Mouse (Mus musculus) heart, embryonic 16.5 days (tissue): ENCODE data around the gene Tpcn1. TPM values are rescaled to one million over a fixed set of nuclear protein-coding genes. Genes with fewer than 3 reads are reported as not detected.
A peak's percentile ranks its signal among the peaks of the same experiment; 100 is the strongest.

Source experiments
- ATAC-seq: fragments of 200-750 bp; cut with Nextera tagmentation; replicated peaks from 2 replicates; pipeline ENCODE4 v1.8.0; 2017; ENCODE audit warnings: moderate number of reproducible peaks; ENCODE audit not compliant: insufficient read depth, low FRiP score; ENCODE audit errors: extremely low read depth
- H3K27ac ChIP-seq: fragments of 300-500 bp; sonication (generic); 2 replicates; pipeline ENCODE4 v1.5.1; 2014; ENCODE audit warnings: mild to moderate bottlenecking, low read length, control low read depth, moderate library complexity
- H3K27me3 ChIP-seq: fragments of 300-500 bp; sonication (generic); 2 replicates; pipeline ENCODE4 v1.6.1; 2014; ENCODE audit warnings: low read length, mixed read lengths; ENCODE audit not compliant: control insufficient read depth, insufficient read depth
- H3K36me3 ChIP-seq: fragments of 300-500 bp; sonication (generic); 2 replicates; pipeline ENCODE4 v1.6.1; 2014; ENCODE audit not compliant: control insufficient read depth, insufficient read depth
- H3K4me1 ChIP-seq: fragments of 300-500 bp; sonication (generic); 2 replicates; pipeline ENCODE4 v1.6.1; 2014; ENCODE audit warnings: low read length, mixed read lengths; ENCODE audit not compliant: control insufficient read depth, insufficient read depth
- H3K4me2 ChIP-seq: fragments of 300-500 bp; sonication (generic); 2 replicates; pipeline ENCODE4 v1.6.1; 2014; ENCODE audit warnings: low read depth, mild to moderate bottlenecking, control low read depth, low read length
- H3K4me3 ChIP-seq: fragments of 300-500 bp; sonication (generic); 2 replicates; pipeline ENCODE4 v1.5.1; 2014; ENCODE audit warnings: mild to moderate bottlenecking, control low read depth, low read length
- H3K9ac ChIP-seq: fragments of 300-500 bp; sonication (generic); 2 replicates; pipeline ENCODE4 v1.6.1; 2014; ENCODE audit warnings: low read length, control low read depth
- H3K9me3 ChIP-seq: fragments of 300-500 bp; sonication (generic); replicated peaks from 2 replicates; pipeline ENCODE4 v1.6.1; 2016; ENCODE audit warnings: low read length; ENCODE audit not compliant: control insufficient read depth
- WGBS: fragments of 180-500 bp; shearing (Covaris S2); extraction: QIAGEN DNeasy Blood & Tissue Kit; methylation state at CpG from one replicate; pipeline ENCODE4 v1.1.7; 2014; 5-methylcytosine and 5-hydroxymethylcytosine counted together
- polyA plus RNA-seq: library from polyadenylated mRNA; unstranded; fragments of >200 nt; fragmentation: Nextera tagmentation; extraction: Ambion mirVana; gene quantifications from 2 replicates; pipeline ENCODE4 v1.2.1, GENCODE M21; 2015

Tpcn1 gene
- polyA plus RNA-seq, 1 experiment from 2014 or later = 14.5 TPM

GRCm38 (mm10) chr5:120560616-120561311, 27.7 kb downstream of the Tpcn1 start:
- Histone ChIP-seq H3K27me3 (no peaks in the 10 kb centered on the region), H3K4me3 (no peak overlapping the region), H3K4me2 (peak overlapping the region; percentile 47; the same call in 1 of the 2 replicates), H3K9ac (no peak overlapping the region), H3K9me3 (no peaks in the 10 kb centered on the region), H3K4me1 (peaks cover 30% of the 10 kb centered on the region), H3K36me3 (0 out of 2 replicates have a peak, but pooled peaks cover 3% of the 10 kb centered on the region), H3K27ac (0 out of 2 replicates have a peak overlapping the region, but pooled peaks have one; percentile 32)
- peak; percentile 39; the same call in 1 of the 2 replicates for ATAC-seq
- 29% methylated on average over 16 of the region's 16 CpGs for WGBS

GRCm38 (mm10) chr5:120560129-120560615, 28.3 kb downstream of the Tpcn1 start:
- Histone ChIP-seq H3K27me3 (no peaks in the 10 kb centered on the region), H3K27ac (no peak overlapping the region), H3K4me3 (no peak overlapping the region), H3K9me3 (no peaks in the 10 kb centered on the region), H3K4me2 (no peak overlapping the region), H3K36me3 (0 out of 2 replicates have a peak, but pooled peaks cover 3% of the 10 kb centered on the region), H3K4me1 (peaks cover 25% of the 10 kb centered on the region), H3K9ac (no peak overlapping the region)
- no peak for ATAC-seq
- WGBS = 74% methylated on average over 9 of the region's 9 CpGs

GRCm38 (mm10) chr5:120558762-120559161, 29.7 kb downstream of the Tpcn1 start:
- Histone ChIP-seq H3K27ac (no peak overlapping the region), H3K4me3 (no peak overlapping the region), H3K27me3 (no peaks in the 10 kb centered on the region), H3K4me1 (peaks cover 19% of the 10 kb centered on the region), H3K36me3 (0 out of 2 replicates have a peak, but pooled peaks cover 3% of the 10 kb centered on the region), H3K9me3 (no peaks in the 10 kb centered on the region), H3K9ac (no peak overlapping the region), H3K4me2 (no peak overlapping the region)
- WGBS = 50% methylated on average over 14 of the region's 14 CpGs
- ATAC-seq = no peak

GRCm38 (mm10) chr5:120558041-120558440, 30.4 kb downstream of the Tpcn1 start:
- peaks cover 13% of the 10 kb centered on the region for H3K4me1 ChIP-seq
- H3K27me3 ChIP-seq = no peaks in the 10 kb centered on the region
- H3K27ac ChIP-seq = no peak overlapping the region
- H3K4me3 ChIP-seq = no peak overlapping the region
- no peak overlapping the region for H3K9ac ChIP-seq
- 78% methylated on average over 8 of the region's 8 CpGs for WGBS
- no peaks in the 10 kb centered on the region for H3K9me3 ChIP-seq
- no peak overlapping the region for H3K4me2 ChIP-seq
- 0 out of 2 replicates have a peak, but pooled peaks cover 3% of the 10 kb centered on the region for H3K36me3 ChIP-seq
- ATAC-seq = no peak

GRCm38 (mm10) chr5:120555871-120556270, 32.6 kb downstream of the Tpcn1 start:
- Histone ChIP-seq H3K4me1 (peaks cover 4% of the 10 kb centered on the region; the same call in 1 of the 2 replicates), H3K27ac (no peak overlapping the region), H3K27me3 (no peaks in the 10 kb centered on the region), H3K9ac (no peak overlapping the region), H3K9me3 (no peaks in the 10 kb centered on the region), H3K4me2 (no peak overlapping the region), H3K36me3 (0 out of 2 replicates have a peak, but pooled peaks cover 3% of the 10 kb centered on the region), H3K4me3 (no peak overlapping the region)
- WGBS = 86% methylated on average over 24 of the region's 24 CpGs
- no peak for ATAC-seq

GRCm38 (mm10) chr5:120550673-120551072, 37.8 kb downstream of the Tpcn1 start:
- Histone ChIP-seq H3K36me3 (peaks cover 7% of the 10 kb centered on the region; the same call in 1 of the 2 replicates), H3K9me3 (no peaks in the 10 kb centered on the region), H3K4me3 (no peak overlapping the region), H3K4me1 (no peaks in the 10 kb centered on the region), H3K9ac (no peak overlapping the region), H3K27me3 (no peaks in the 10 kb centered on the region), H3K4me2 (no peak overlapping the region), H3K27ac (no peak overlapping the region)
- WGBS = 96% methylated on average over 5 of the region's 5 CpGs
- ATAC-seq = no peak

GRCm38 (mm10) chr5:120550137-120550536, 38.3 kb downstream of the Tpcn1 start:
- H3K36me3 ChIP-seq = peaks cover 7% of the 10 kb centered on the region; the same call in 1 of the 2 replicates
- no peak overlapping the region for H3K27ac ChIP-seq
- no peaks in the 10 kb centered on the region for H3K4me1 ChIP-seq
- no peak for ATAC-seq
- no peaks in the 10 kb centered on the region for H3K27me3 ChIP-seq
- no peak overlapping the region for H3K4me2 ChIP-seq
- 72% methylated on average over 5 of the region's 5 CpGs for WGBS
- no peaks in the 10 kb centered on the region for H3K9me3 ChIP-seq
- H3K9ac ChIP-seq = no peak overlapping the region
- no peak overlapping the region for H3K4me3 ChIP-seq

- ATAC-seq = no peak
- Histone ChIP-seq H3K4me3 (no peak overlapping the region), H3K9ac (no peak overlapping the region), H3K4me1 (no peaks in the 10 kb centered on the region), H3K27me3 (no peaks in the 10 kb centered on the region), H3K4me2 (no peak overlapping the region), H3K27ac (no peak overlapping the region), H3K36me3 (peaks cover 7% of the 10 kb centered on the region; the same call in 1 of the 2 replicates), H3K9me3 (no peaks in the 10 kb centered on the region)
- 67% methylated on average over 11 of the region's 11 CpGs for whole genome bisulfite sequencing
Measured at GRCm38 (mm10) chr5:120548236-120548850, 40.1 kb downstream of the Tpcn1 start.

- Histone ChIP-seq H3K4me3 (no peak overlapping the region), H3K4me1 (peaks cover 5% of the 10 kb centered on the region; the same call in 1 of the 2 replicates), H3K4me2 (no peak overlapping the region), H3K9me3 (no peaks in the 10 kb centered on the region), H3K27me3 (no peaks in the 10 kb centered on the region), H3K36me3 (peaks cover 18% of the 10 kb centered on the region), H3K27ac (no peak overlapping the region), H3K9ac (no peak overlapping the region)
- no peak for ATAC-seq
- WGBS = 71% methylated on average over 5 of the region's 5 CpGs
Measured at GRCm38 (mm10) chr5:120536632-120537031, 51.8 kb downstream of the Tpcn1 start.
